Comparison of ENCODE assay signal across 19 mouse cellular contexts in the genomic region with DNA sequence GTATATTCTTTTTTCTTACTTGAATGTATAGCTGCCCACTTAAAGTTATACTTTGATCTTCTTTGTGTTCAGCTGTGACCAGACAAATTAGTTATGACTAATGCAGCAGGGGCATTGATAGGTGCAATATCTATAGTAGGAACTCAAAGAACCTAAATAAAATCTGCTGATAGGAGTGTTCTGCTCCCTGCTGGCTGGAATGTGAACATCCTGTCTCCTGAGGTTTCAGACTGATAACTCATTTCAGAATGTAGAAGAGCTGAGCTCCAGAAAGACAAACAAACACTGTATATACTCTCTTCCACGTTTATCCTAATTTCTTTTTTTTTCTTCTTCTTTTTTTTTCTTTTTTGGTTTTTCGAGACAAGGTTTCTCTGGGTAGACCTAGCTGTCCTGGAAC.
DNase-seq lines count a peak whose midpoint lies in the region; ATAC-seq and TF ChIP-seq lines count a peak whose summit lies in the region.
"Had no signal": no experiment of that assay in that cellular context is flagged by ENCODE, and none has a peak within 500 bp of the region (broad histone marks: within the 10 kb centered on the region; RNA-seq: fewer than 3 reads in every experiment).

No protein-coding gene starts in this region.

- H3K4me1 ChIP-seq in forebrain, postnatal 0 days (ENCODE audit: insufficient read depth) = no peaks in the 10 kb centered on the region
- H3K4me1 ChIP-seq in forebrain, embryonic 12.5 days = no peaks in the 10 kb centered on the region
- no peaks in the 10 kb centered on the region for H3K4me1 ChIP-seq in kidney, embryonic 16.5 days (ENCODE audit: insufficient read depth, low read length)
- H3K4me1 ChIP-seq: forebrain, embryonic 10.5 days; heart, embryonic 13.5 days; hindbrain, embryonic 15.5 days; limb, embryonic 12.5 days; liver, embryonic 13.5 days; lung, embryonic 15.5 days; midbrain, embryonic 13.5 days; neural tube, embryonic 15.5 days had no signal

- H3K36me3 ChIP-seq in forebrain, postnatal 0 days (ENCODE audit: insufficient read depth) = no peaks in the 10 kb centered on the region
- H3K36me3 ChIP-seq in forebrain, embryonic 12.5 days (replicated peaks) = no peaks in the 10 kb centered on the region
- no peaks in the 10 kb centered on the region for H3K36me3 ChIP-seq in kidney, embryonic 16.5 days (ENCODE audit: insufficient read depth, low read length)
- H3K36me3 ChIP-seq: forebrain, embryonic 10.5 days; heart, embryonic 13.5 days; hindbrain, embryonic 15.5 days; limb, embryonic 12.5 days; liver, embryonic 13.5 days; lung, embryonic 15.5 days; midbrain, embryonic 13.5 days; neural tube, embryonic 15.5 days had no signal

- no peak for DNase-seq in forebrain, postnatal 0 days
- DNase-seq in kidney, postnatal 4 days = peak; percentile 24 to 26
- peak; percentile 18 for DNase-seq in ES-CJ7 (ENCODE audit: low read depth, low spot score)
- peak; percentile 16 for DNase-seq in retina, embryonic 14.5 days (ENCODE audit: low spot score)
- DNase-seq in spleen, postnatal 14 days (ENCODE audit: low spot score in 2 of 2) = no peak
- DNase-seq in cerebellum, postnatal 10 days = no peak
- DNase-seq: liver, embryonic 13.5 days had no signal

- no peaks in the 10 kb centered on the region for H3K9me3 ChIP-seq in forebrain, postnatal 0 days (ENCODE audit: low read length)
- no peaks in the 10 kb centered on the region for H3K9me3 ChIP-seq in forebrain, embryonic 12.5 days
- no peaks in the 10 kb centered on the region for H3K9me3 ChIP-seq in kidney, embryonic 16.5 days (ENCODE audit: low read length)
- H3K9me3 ChIP-seq: forebrain, embryonic 10.5 days; heart, embryonic 13.5 days; hindbrain, embryonic 15.5 days; limb, embryonic 12.5 days; liver, embryonic 13.5 days; lung, embryonic 15.5 days; midbrain, embryonic 13.5 days; neural tube, embryonic 15.5 days had no signal

- no peak overlapping the region for H3K9ac ChIP-seq in forebrain, postnatal 0 days
- no peak overlapping the region for H3K9ac ChIP-seq in forebrain, embryonic 12.5 days
- H3K9ac ChIP-seq in kidney, embryonic 16.5 days (replicated peaks; ENCODE audit: low read length) = no peak overlapping the region
- H3K9ac ChIP-seq: heart, embryonic 13.5 days; hindbrain, embryonic 15.5 days; limb, embryonic 12.5 days; liver, embryonic 13.5 days; lung, embryonic 15.5 days; midbrain, embryonic 13.5 days; neural tube, embryonic 15.5 days had no signal

- no peak overlapping the region for H3K27ac ChIP-seq in forebrain, postnatal 0 days (ENCODE audit: low read depth, low read length)
- H3K27ac ChIP-seq in forebrain, embryonic 12.5 days = no peak overlapping the region
- no peak overlapping the region for H3K27ac ChIP-seq in kidney, embryonic 16.5 days (ENCODE audit: low read length)
- H3K27ac ChIP-seq: forebrain, embryonic 10.5 days; heart, embryonic 13.5 days; hindbrain, embryonic 15.5 days; limb, embryonic 12.5 days; liver, embryonic 13.5 days; lung, embryonic 15.5 days; midbrain, embryonic 13.5 days; neural tube, embryonic 15.5 days had no signal

- no peak for ATAC-seq in forebrain, postnatal 0 days
- no peak for ATAC-seq in forebrain, embryonic 12.5 days (ENCODE audit: low FRiP score)
- no peak for ATAC-seq in kidney, embryonic 16.5 days (ENCODE audit: low FRiP score, low TSS enrichment)
- ATAC-seq: intestine, embryonic 16.5 days; midbrain, embryonic 13.5 days had no signal

- no peak overlapping the region for H3K4me2 ChIP-seq in forebrain, postnatal 0 days (ENCODE audit: low read depth)
- H3K4me2 ChIP-seq in forebrain, embryonic 12.5 days = no peak overlapping the region
- no peak overlapping the region for H3K4me2 ChIP-seq in kidney, embryonic 16.5 days (replicated peaks; ENCODE audit: low read depth, low read length)
- H3K4me2 ChIP-seq: heart, embryonic 13.5 days; hindbrain, embryonic 15.5 days; limb, embryonic 12.5 days; liver, embryonic 13.5 days; lung, embryonic 15.5 days; midbrain, embryonic 13.5 days; neural tube, embryonic 15.5 days had no signal

- H3K4me3 ChIP-seq in forebrain, postnatal 0 days (ENCODE audit: low read depth, low read length) = no peak overlapping the region
- H3K4me3 ChIP-seq in forebrain, embryonic 12.5 days (replicated peaks) = no peak overlapping the region
- H3K4me3 ChIP-seq in kidney, embryonic 16.5 days (ENCODE audit: low read length) = no peak overlapping the region
- H3K4me3 ChIP-seq: forebrain, embryonic 10.5 days; heart, embryonic 13.5 days; hindbrain, embryonic 15.5 days; limb, embryonic 12.5 days; liver, embryonic 13.5 days; lung, embryonic 15.5 days; midbrain, embryonic 13.5 days; myocyte; neural tube, embryonic 15.5 days had no signal

- WGBS in forebrain, postnatal 0 days = 73% methylated on average over 2 of the region's 2 CpGs
- WGBS in forebrain, embryonic 12.5 days = 74% methylated on average over 2 of the region's 2 CpGs
- WGBS in kidney, embryonic 16.5 days = 77% methylated on average over 2 of the region's 2 CpGs

- TF ChIP-seq CTCF in forebrain, postnatal 0 days (IDR thresholded peaks at IDR 0.05; ENCODE audit: low read depth) = peak; percentile 30

- no peaks in the 10 kb centered on the region for H3K27me3 ChIP-seq in forebrain, postnatal 0 days (ENCODE audit: insufficient read depth, low read length)
- H3K27me3 ChIP-seq in forebrain, embryonic 12.5 days = no peaks in the 10 kb centered on the region
- H3K27me3 ChIP-seq in kidney, embryonic 16.5 days (ENCODE audit: insufficient read depth, low read length) = no peaks in the 10 kb centered on the region
- H3K27me3 ChIP-seq: CH12.LX; heart, embryonic 13.5 days; hindbrain, embryonic 15.5 days; limb, embryonic 12.5 days; liver, embryonic 13.5 days; lung, embryonic 15.5 days; midbrain, embryonic 13.5 days; neural tube, embryonic 15.5 days had no signal

Comparison
In these comparisons a context has a peak if more than half of its experiments do, and no peak if none do; other contexts are left out.
1. DNase-seq: peak in kidney, postnatal 4 days (2 of 2), ES-CJ7 (single experiment) and retina, embryonic 14.5 days (single experiment); none in forebrain, postnatal 0 days (single experiment), spleen, postnatal 14 days (0 of 2) and cerebellum, postnatal 10 days (0 of 2).